Mouse (Mus musculus): ENCODE data around the gene Cyp2c67.
"Not testable (repeated sequence)": the region's sequence is repeated elsewhere in the genome, so short reads cannot be mapped to it uniquely, and the experiment has no call there.

Gene Cyp2c67

GRCm38 (mm10) chr19:39648938-39649337 lies at the start of gene Cyp2c67:
Gene Cyp2c67 (minus strand): TSS chr19:39649051.
- in situ Hi-C loops (cut with MboI) = no loop called here

- in situ Hi-C loops (cut with MboI) = not testable (repeated sequence)
Observed at GRCm38 (mm10) chr19:39665650-39666049, 16.8 kb upstream of the Cyp2c67 start.

- in situ Hi-C loops (cut with MboI) = no loop called here
Observed at GRCm38 (mm10) chr19:39652381-39652780, 3.5 kb upstream of the Cyp2c67 start.

GRCm38 (mm10) chr19:39647519-39647918 lies 1.3 kb downstream of the Cyp2c67 start:
- in situ Hi-C loops (cut with MboI) = no loop called here

- in situ Hi-C loops (cut with MboI) = not testable (repeated sequence)
Observed at GRCm38 (mm10) chr19:39644551-39644950, 4.3 kb downstream of the Cyp2c67 start.
